Mouse (Mus musculus) kidney, adult 2 months (tissue): Measurements from ENCODE around the gene Birc7. TPM values are rescaled to one million over a fixed set of nuclear protein-coding genes. Genes with fewer than 3 reads are reported as not detected.

Source experiments
- DNase-seq: peaks from one replicate; pipeline ENCODE4 v3.0.0; 2021
- H3K27ac ChIP-seq: fragments of 200-500 bp; 2 replicates; pipeline ENCODE4 v1.5.1; 2012; ENCODE audit warnings: low read depth, low read length, control low read depth, inconsistent platforms; ENCODE audit not compliant: insufficient read depth
- H3K27me3 ChIP-seq: fragments of 200-500 bp; replicated peaks from 2 replicates; pipeline ENCODE4 v1.6.1; 2012; ENCODE audit warnings: mild to moderate bottlenecking, moderate library complexity, low read length, inconsistent platforms; ENCODE audit not compliant: control insufficient read depth, insufficient read depth
- H3K36me3 ChIP-seq: fragments of 200-500 bp; 2 replicates; pipeline ENCODE4 v1.6.1; 2012; ENCODE audit warnings: mild to moderate bottlenecking, moderate library complexity, low read length, inconsistent platforms; ENCODE audit not compliant: control insufficient read depth, insufficient read depth
- H3K4me1 ChIP-seq: fragments of 200-500 bp; 2 replicates; pipeline ENCODE4 v1.6.1; 2011; ENCODE audit warnings: low read length; ENCODE audit not compliant: control insufficient read depth, insufficient read depth
- H3K4me3 ChIP-seq: fragments of 200-500 bp; 2 replicates; pipeline ENCODE4 v1.5.1; 2011; ENCODE audit warnings: mild to moderate bottlenecking, low read depth, low read length, control low read depth; ENCODE audit not compliant: insufficient read depth
- CTCF ChIP-seq: fragments of 200-500 bp; conservative IDR thresholded peaks from 2 replicates; pipeline ENCODE4 v1.5.1; 2011; ENCODE audit warnings: low read depth, mild to moderate bottlenecking, control low read depth, low read length, moderate library complexity, mixed read lengths; ENCODE audit not compliant: insufficient read depth, insufficient read length
- POLR2A ChIP-seq: fragments of 200-500 bp; IDR thresholded peaks from one replicate; pipeline ENCODE4 v1.6.1; 2011; ENCODE audit warnings: low read depth, low read length, control low read depth
- WGBS: fragments of 180-500 bp; shearing (Covaris S2); methylation state at CpG from one replicate; pipeline ENCODE4 v1.1.7; 2018; 5-methylcytosine and 5-hydroxymethylcytosine counted together
- polyA plus RNA-seq: library from polyadenylated mRNA; depleted of rRNA; stranded (reverse); fragments of >200 nt; gene quantifications from 2 replicates; pipeline ENCODE4 v1.2.3, GENCODE M21; 2012

Gene Birc7
- polyA plus RNA-seq, 1 experiment, result not detected

GRCm38 (mm10) chr2:180891075-180891834, 37.6 kb upstream of the Birc7 start:
- Histone ChIP-seq H3K27me3 (peaks cover 6% of the 10 kb centered on the region), H3K4me3 (no peak overlapping the region), H3K4me1 (no peaks in the 10 kb centered on the region), H3K27ac (no peak overlapping the region), H3K36me3 (no peaks in the 10 kb centered on the region)
- TF ChIP-seq POLR2A (no peak), CTCF (no peak)
- DNase-seq, result no peak
- 1% methylated on average over 37 of the region's 37 CpGs for WGBS

DNA sequence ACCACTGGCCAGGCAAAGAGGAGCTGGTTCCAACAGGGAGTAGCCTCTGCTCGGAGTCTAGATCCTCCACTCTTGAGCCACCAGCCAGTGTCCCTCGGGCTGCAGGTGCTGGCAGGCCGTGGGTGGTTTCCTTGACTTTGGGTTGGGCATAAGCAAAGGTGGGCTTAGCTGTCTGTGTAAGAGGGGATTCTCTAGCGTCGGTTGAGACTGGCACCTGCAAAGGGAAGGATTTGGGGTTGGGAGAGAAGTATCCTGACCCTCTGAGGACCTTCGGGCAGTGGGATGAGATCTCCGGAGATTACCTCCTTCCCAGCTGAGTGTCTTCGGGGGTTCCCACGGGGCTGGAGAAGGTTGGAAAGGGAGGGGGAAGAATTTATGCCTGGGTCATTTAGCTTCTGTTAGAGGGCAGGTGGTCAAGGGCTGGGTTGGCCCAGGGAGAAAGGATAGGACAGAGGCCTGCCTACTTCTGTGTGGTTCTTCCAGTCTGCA, 36.9 kb upstream of the Birc7 start:
- WGBS, result 6% methylated on average over 9 of the region's 9 CpGs
- no peak overlapping the region for H3K27ac ChIP-seq
- H3K36me3 ChIP-seq, result no peaks in the 10 kb centered on the region
- H3K4me3 ChIP-seq, result no peak overlapping the region
- no peaks in the 10 kb centered on the region for H3K4me1 ChIP-seq
- no peak for DNase-seq
- no peak for TF ChIP-seq CTCF
- TF ChIP-seq POLR2A, result no peak
- peaks cover 6% of the 10 kb centered on the region for H3K27me3 ChIP-seq

- Histone ChIP-seq H3K4me1 (no peaks in the 10 kb centered on the region), H3K27ac (no peak overlapping the region), H3K27me3 (peaks cover 6% of the 10 kb centered on the region), H3K36me3 (no peaks in the 10 kb centered on the region), H3K4me3 (peak overlapping the region; percentile 35; the same call in 1 of the 2 replicates)
- 1% methylated on average over 96 of the region's 97 CpGs for WGBS
- no peak for DNase-seq
- TF ChIP-seq CTCF (no peak), POLR2A (no peak)
Observed at GRCm38 (mm10) chr2:180892841-180893521, 35.8 kb upstream of the Birc7 start.

- TF ChIP-seq POLR2A, result no peak
- no peak for TF ChIP-seq CTCF
- Histone ChIP-seq H3K4me1 (no peaks in the 10 kb centered on the region), H3K27ac (no peak overlapping the region), H3K4me3 (no peak overlapping the region), H3K36me3 (no peaks in the 10 kb centered on the region), H3K27me3 (peaks cover 6% of the 10 kb centered on the region)
- no peak for DNase-seq
- under 1% methylated on average over 42 of the region's 50 CpGs for WGBS
Observed at GRCm38 (mm10) chr2:180893537-180894028, 35.2 kb upstream of the Birc7 start.

GRCm38 (mm10) chr2:180894029-180894623, 34.7 kb upstream of the Birc7 start:
- no peaks in the 10 kb centered on the region for H3K36me3 ChIP-seq
- TF ChIP-seq POLR2A (no peak), CTCF (no peak)
- no peak overlapping the region for H3K27ac ChIP-seq
- peak; percentile 26 for DNase-seq
- peaks cover 6% of the 10 kb centered on the region for H3K27me3 ChIP-seq
- 2% methylated on average over 57 of the region's 57 CpGs for WGBS
- H3K4me3 ChIP-seq, result peak overlapping the region; percentile 6; the same call in 1 of the 2 replicates
- no peaks in the 10 kb centered on the region for H3K4me1 ChIP-seq

DNA sequence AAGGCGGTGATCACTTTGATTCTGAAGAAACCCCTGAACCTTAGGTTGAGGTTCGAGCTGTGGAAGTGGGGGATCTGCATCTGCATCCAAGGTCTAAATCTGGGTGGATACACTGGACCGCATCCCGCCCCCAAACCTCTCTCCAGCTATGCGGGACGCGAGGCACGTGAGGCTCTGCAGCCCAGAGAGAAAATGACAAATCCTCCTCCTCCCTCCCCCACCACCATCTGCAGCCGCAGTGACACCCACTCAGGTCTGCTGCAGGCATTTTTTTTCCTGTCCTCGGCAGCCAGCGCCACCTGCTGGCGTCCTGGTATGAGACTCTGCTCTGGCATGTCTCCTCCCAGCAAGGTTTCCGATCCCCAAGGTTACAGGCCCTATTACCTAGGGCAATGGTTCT, 34.1 kb upstream of the Birc7 start:
- DNase-seq, result peak; percentile 45
- peaks cover 6% of the 10 kb centered on the region for H3K27me3 ChIP-seq
- no peak overlapping the region for H3K27ac ChIP-seq
- H3K4me1 ChIP-seq, result no peaks in the 10 kb centered on the region
- 3% methylated on average over 13 of the region's 13 CpGs for WGBS
- TF ChIP-seq CTCF (peak; percentile 74), POLR2A (no peak)
- no peaks in the 10 kb centered on the region for H3K36me3 ChIP-seq
- H3K4me3 ChIP-seq, result no peak overlapping the region

- Histone ChIP-seq H3K27ac (no peak overlapping the region), H3K4me3 (no peak overlapping the region), H3K36me3 (no peaks in the 10 kb centered on the region), H3K4me1 (no peaks in the 10 kb centered on the region), H3K27me3 (peaks cover 6% of the 10 kb centered on the region)
- WGBS, result 85% methylated on average over 3 of the region's 3 CpGs
- DNase-seq, result no peak
- TF ChIP-seq CTCF (no peak), POLR2A (no peak)
Observed at GRCm38 (mm10) chr2:180895321-180895720, 33.5 kb upstream of the Birc7 start.
